Mouse (Mus musculus) ES-Bruce4 (cell line): ENCODE data around the gene Tpcn1. TPM values are rescaled to one million over a fixed set of nuclear protein-coding genes. Genes with fewer than 3 reads are reported as not detected.
A peak's percentile ranks its signal among the peaks of the same experiment; 100 is the strongest.

ENCODE experiments used
- H3K27ac ChIP-seq: 2 replicates; pipeline ENCODE4 v1.5.1; 2012; ENCODE audit warnings: low read length, inconsistent platforms; ENCODE audit not compliant: insufficient read depth
- H3K27me3 ChIP-seq: 2 replicates; pipeline ENCODE4 v1.6.1; 2012; ENCODE audit warnings: mild to moderate bottlenecking, low read length, inconsistent platforms; ENCODE audit not compliant: control insufficient read depth, poor library complexity, insufficient read depth, severe bottlenecking
- H3K36me3 ChIP-seq: 2 replicates; pipeline ENCODE4 v1.6.1; 2012; ENCODE audit warnings: inconsistent platforms, mild to moderate bottlenecking, low read length, moderate library complexity; ENCODE audit not compliant: control insufficient read depth, poor library complexity, insufficient read depth, severe bottlenecking
- H3K4me1 ChIP-seq: one replicate; pipeline ENCODE4 v1.8.1; 2011; ENCODE audit warnings: low read length; ENCODE audit not compliant: control insufficient read depth, insufficient read depth
- H3K4me3 ChIP-seq: 2 replicates; pipeline ENCODE4 v1.5.1; 2011; ENCODE audit warnings: low read depth, mild to moderate bottlenecking, low read length
- H3K9ac ChIP-seq: 2 replicates; pipeline ENCODE4 v1.6.1; 2012; ENCODE audit warnings: low read depth, mild to moderate bottlenecking, inconsistent platforms; ENCODE audit not compliant: poor library complexity, severe bottlenecking
- H3K9me3 ChIP-seq: replicated peaks from 2 replicates; pipeline ENCODE4 v1.6.1; 2012; ENCODE audit warnings: mild to moderate bottlenecking, low read length, inconsistent platforms; ENCODE audit not compliant: control insufficient read depth, poor library complexity, insufficient read depth, severe bottlenecking
- CTCF ChIP-seq: IDR thresholded peaks from one replicate; pipeline ENCODE4 v1.8.1; 2011; ENCODE audit warnings: low read depth, low read length
- EP300 ChIP-seq: IDR thresholded peaks from 2 replicates; pipeline ENCODE4 v1.6.1; 2011; ENCODE audit warnings: low read depth, low read length; ENCODE audit not compliant: insufficient read depth
- POLR2A ChIP-seq: IDR thresholded peaks from one replicate; pipeline ENCODE4 v1.8.1; 2011; ENCODE audit warnings: low read length; ENCODE audit not compliant: insufficient read depth
- polyA plus RNA-seq: library from polyadenylated mRNA; stranded (reverse); fragments of >200 nt; gene quantifications from 2 replicates; pipeline ENCODE4 v1.2.4, GENCODE M21; 2011; ENCODE audit warnings: low read depth; ENCODE audit not compliant: missing spikeins, insufficient read depth, insufficient read length

The Tpcn1 gene
- polyA plus RNA-seq, 1 experiment = 13.2 TPM

DNA sequence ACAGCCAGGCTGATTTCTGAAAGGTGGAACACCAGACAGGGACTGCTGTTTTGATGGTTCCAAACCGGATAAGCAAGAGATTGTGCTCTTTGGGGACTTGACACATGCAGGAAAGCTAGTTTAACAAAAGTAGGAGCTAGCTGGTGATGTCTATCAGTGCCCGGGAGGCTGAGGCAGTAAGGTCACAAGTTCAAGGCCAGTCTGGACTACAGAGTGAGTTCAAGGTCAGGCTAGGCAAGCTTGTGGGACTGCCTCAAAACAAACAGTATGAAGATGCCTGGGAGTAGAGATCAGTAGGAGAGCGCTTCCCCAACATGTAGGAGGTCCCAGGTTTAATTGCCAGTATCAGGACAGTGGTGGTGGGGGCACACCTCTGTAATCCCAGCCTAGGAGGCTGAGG, 91.4 kb downstream of the Tpcn1 start:
- H3K4me3 ChIP-seq = no peak overlapping the region
- no peaks in the 10 kb centered on the region; the same call in 1 of the 2 replicates for H3K36me3 ChIP-seq
- TF ChIP-seq EP300 = 0 out of 2 replicates have a peak, but pooled peaks have one; percentile 42
- TF ChIP-seq POLR2A = no peak
- no peak for TF ChIP-seq CTCF
- no peaks in the 10 kb centered on the region for H3K9me3 ChIP-seq
- no peak overlapping the region for H3K9ac ChIP-seq
- H3K4me1 ChIP-seq = no peaks in the 10 kb centered on the region
- no peaks in the 10 kb centered on the region for H3K27me3 ChIP-seq
- H3K27ac ChIP-seq = no peak overlapping the region

GRCm38 (mm10) chr5:120495703-120496226, 92.7 kb downstream of the Tpcn1 start:
- Histone ChIP-seq H3K36me3 (no peaks in the 10 kb centered on the region; the same call in 1 of the 2 replicates), H3K27ac (no peak overlapping the region), H3K4me3 (no peak overlapping the region), H3K9ac (no peak overlapping the region), H3K27me3 (no peaks in the 10 kb centered on the region), H3K4me1 (peaks cover 6% of the 10 kb centered on the region), H3K9me3 (no peaks in the 10 kb centered on the region)
- TF ChIP-seq EP300 = no peak
- TF ChIP-seq POLR2A = no peak
- TF ChIP-seq CTCF = no peak

DNA sequence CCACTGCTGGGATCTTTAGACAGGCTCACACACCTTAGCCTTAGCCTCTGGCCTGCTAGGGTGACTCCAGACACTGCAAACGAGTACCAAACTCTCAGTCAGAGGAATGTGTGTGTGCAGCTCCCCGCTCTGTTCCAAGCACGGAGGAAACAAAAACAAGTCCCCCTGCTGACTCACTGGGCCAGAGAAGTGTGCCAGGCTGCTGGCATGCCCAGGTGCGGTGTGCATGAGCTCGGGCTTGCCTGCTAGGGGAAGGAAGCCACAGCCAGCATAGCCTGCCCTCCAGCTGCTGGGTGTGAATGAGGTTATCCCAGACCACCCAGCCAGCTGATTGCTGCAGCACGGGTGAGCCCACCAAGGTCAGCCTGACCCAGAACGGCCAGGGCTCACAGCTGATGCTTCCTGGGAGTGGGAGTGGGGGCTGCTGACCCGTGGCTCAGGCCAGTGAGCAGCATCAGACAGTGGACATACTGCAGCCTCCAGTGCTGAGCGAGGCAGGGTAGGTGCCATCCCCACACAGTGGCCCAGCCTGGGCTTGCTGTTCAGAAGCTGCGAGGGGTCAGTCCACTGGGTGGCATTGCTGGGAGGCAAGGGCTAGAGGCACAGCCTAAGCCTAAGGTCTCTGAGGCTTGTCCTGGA, 93.3 kb downstream of the Tpcn1 start:
- Histone ChIP-seq H3K9me3 (no peaks in the 10 kb centered on the region), H3K27ac (no peak overlapping the region), H3K36me3 (no peaks in the 10 kb centered on the region; the same call in 1 of the 2 replicates), H3K9ac (no peak overlapping the region), H3K4me1 (peaks cover 6% of the 10 kb centered on the region), H3K27me3 (no peaks in the 10 kb centered on the region), H3K4me3 (no peak overlapping the region)
- TF ChIP-seq CTCF (no peak), POLR2A (no peak), EP300 (no peak)

DNA sequence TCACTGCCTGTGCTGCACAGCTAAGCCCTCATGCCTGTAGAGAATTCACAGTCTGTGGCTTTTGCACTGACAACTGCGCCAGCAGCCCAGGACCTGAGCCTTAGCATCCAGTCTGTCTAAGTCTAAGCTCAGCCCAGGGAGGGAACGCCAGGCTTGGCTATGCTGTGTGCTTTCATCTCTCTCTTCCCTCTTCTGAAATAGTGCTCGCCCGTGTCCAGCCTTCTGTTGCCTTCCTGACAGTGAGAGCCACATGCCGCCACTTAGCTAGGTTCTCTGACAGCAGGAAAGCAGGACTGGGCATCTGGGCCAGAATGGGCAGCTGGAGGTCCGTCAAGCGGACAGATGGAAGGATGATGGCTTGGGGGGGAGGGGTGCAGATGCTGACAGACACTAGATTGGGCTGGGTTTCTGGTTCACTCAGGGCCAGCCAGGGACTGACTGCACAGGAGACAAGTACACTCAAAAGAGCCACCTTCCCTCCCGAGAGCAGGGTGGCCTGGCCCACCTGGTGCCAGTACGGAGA, 94.5 kb downstream of the Tpcn1 start:
- Histone ChIP-seq H3K9me3 (no peaks in the 10 kb centered on the region), H3K36me3 (no peaks in the 10 kb centered on the region; the same call in 1 of the 2 replicates), H3K4me1 (peaks cover 6% of the 10 kb centered on the region), H3K4me3 (no peak overlapping the region), H3K9ac (no peak overlapping the region), H3K27ac (no peak overlapping the region), H3K27me3 (no peaks in the 10 kb centered on the region)
- TF ChIP-seq POLR2A = no peak
- TF ChIP-seq CTCF = no peak
- TF ChIP-seq EP300 = no peak

GRCm38 (mm10) chr5:120493440-120493839, 95.0 kb downstream of the Tpcn1 start:
- TF ChIP-seq CTCF (no peak), EP300 (no peak), POLR2A (no peak)
- no peaks in the 10 kb centered on the region; the same call in 1 of the 2 replicates for H3K36me3 ChIP-seq
- H3K9me3 ChIP-seq = no peaks in the 10 kb centered on the region
- H3K27me3 ChIP-seq = no peaks in the 10 kb centered on the region
- no peak overlapping the region for H3K9ac ChIP-seq
- no peak overlapping the region for H3K27ac ChIP-seq
- H3K4me3 ChIP-seq = no peak overlapping the region
- H3K4me1 ChIP-seq = peaks cover 6% of the 10 kb centered on the region

DNA sequence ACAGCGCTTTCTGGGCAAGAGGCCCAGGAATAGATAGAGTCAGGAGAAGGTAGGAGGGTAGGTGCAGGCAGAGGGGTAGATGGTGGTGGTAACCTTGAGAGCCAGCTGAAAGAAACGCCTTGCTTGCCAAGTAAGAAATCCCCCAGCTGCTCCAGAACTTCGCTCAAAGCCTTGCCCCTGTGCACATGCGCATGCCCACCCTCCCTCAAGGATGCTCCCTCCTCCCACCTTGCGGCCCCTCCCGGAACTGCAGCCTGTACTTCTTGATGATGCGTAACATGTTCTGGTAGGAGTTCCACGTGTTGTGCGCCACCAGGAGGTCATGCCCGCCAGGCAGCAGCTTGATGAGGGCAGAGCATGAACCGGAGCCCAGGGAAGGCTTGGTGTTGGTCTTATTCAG, 96.0 kb downstream of the Tpcn1 start:
- no peak overlapping the region for H3K9ac ChIP-seq
- no peaks in the 10 kb centered on the region for H3K27me3 ChIP-seq
- no peak overlapping the region for H3K27ac ChIP-seq
- peaks cover 6% of the 10 kb centered on the region for H3K4me1 ChIP-seq
- TF ChIP-seq POLR2A = no peak
- TF ChIP-seq CTCF = peak; percentile 89
- no peaks in the 10 kb centered on the region for H3K36me3 ChIP-seq
- no peaks in the 10 kb centered on the region for H3K9me3 ChIP-seq
- peak overlapping the region; percentile 45 for H3K4me3 ChIP-seq
